Mouse (Mus musculus): ENCODE results near the gene Tfcp2l1.
"Not testable (repeated sequence)": the region's sequence is repeated elsewhere in the genome, so short reads cannot be mapped to it uniquely, and the experiment has no call there.

Gene Tfcp2l1

GRCm38 (mm10) chr1:118627781-118628464 lies at the start of gene Tfcp2l1:
TSS of gene Tfcp2l1 (plus strand) at chr1:118627945.
- DNase-seq = peak; percentile 47

- DNase-seq = no peak
Observed at GRCm38 (mm10) chr1:118580174-118580702, 47.5 kb upstream of the Tfcp2l1 start.

- DNase-seq = no peak
Observed at GRCm38 (mm10) chr1:118581179-118581578, 46.6 kb upstream of the Tfcp2l1 start.

- no peak for DNase-seq
Observed at GRCm38 (mm10) chr1:118589721-118590120, 38.0 kb upstream of the Tfcp2l1 start.

GRCm38 (mm10) chr1:118592933-118593332 lies 34.8 kb upstream of the Tfcp2l1 start:
- DNase-seq = no peak

- DNase-seq = no peak
Observed at GRCm38 (mm10) chr1:118595395-118595794, 32.4 kb upstream of the Tfcp2l1 start.

GRCm38 (mm10) chr1:118597475-118598213 lies 30.1 kb upstream of the Tfcp2l1 start:
- no peak for DNase-seq

GRCm38 (mm10) chr1:118598339-118598738 lies 29.4 kb upstream of the Tfcp2l1 start:
- DNase-seq = no peak

- DNase-seq = no peak
Observed at GRCm38 (mm10) chr1:118613631-118614183, 14.0 kb upstream of the Tfcp2l1 start.

- DNase-seq = not testable (repeated sequence)
Observed at GRCm38 (mm10) chr1:118621055-118621454, 6.7 kb upstream of the Tfcp2l1 start.

- DNase-seq = no peak
Observed at GRCm38 (mm10) chr1:118622857-118623256, 4.9 kb upstream of the Tfcp2l1 start.

GRCm38 (mm10) chr1:118625461-118625860 lies 2.3 kb upstream of the Tfcp2l1 start:
- no peak for DNase-seq

- no peak for DNase-seq
Observed at GRCm38 (mm10) chr1:118625921-118626320, 1.8 kb upstream of the Tfcp2l1 start.

GRCm38 (mm10) chr1:118626452-118626851 lies 1.3 kb upstream of the Tfcp2l1 start:
- no peak for DNase-seq

GRCm38 (mm10) chr1:118633415-118633980 lies 5.8 kb downstream of the Tfcp2l1 start:
- no peak for DNase-seq

- DNase-seq = no peak
Observed at GRCm38 (mm10) chr1:118642296-118642999, 14.7 kb downstream of the Tfcp2l1 start.

GRCm38 (mm10) chr1:118643138-118643979 lies 15.6 kb downstream of the Tfcp2l1 start:
- no peak for DNase-seq

- DNase-seq = no peak
Observed at GRCm38 (mm10) chr1:118645701-118646100, 18.0 kb downstream of the Tfcp2l1 start.

GRCm38 (mm10) chr1:118648015-118648414 lies 20.3 kb downstream of the Tfcp2l1 start:
- no peak for DNase-seq

- no peak for DNase-seq
Observed at GRCm38 (mm10) chr1:118649933-118650770, 22.4 kb downstream of the Tfcp2l1 start.

GRCm38 (mm10) chr1:118650771-118651080 lies 23.0 kb downstream of the Tfcp2l1 start:
- DNase-seq = no peak

Data from right cerebral cortex, postnatal 4 days (tissue).